Mouse (Mus musculus) liver, embryonic 15.5 days (tissue): ENCODE data around the gene Sav1. TPM values are rescaled to one million over a fixed set of nuclear protein-coding genes. Genes with fewer than 3 reads are reported as not detected.
A peak's percentile ranks its signal among the peaks of the same experiment; 100 is the strongest.

Source experiments
- ATAC-seq: fragments of 200-750 bp; cut with Nextera tagmentation; 2 replicates; pipeline ENCODE4 v1.8.0; 2017; ENCODE audit warnings: moderate number of reproducible peaks, mild to moderate bottlenecking, moderate library complexity; ENCODE audit not compliant: insufficient read depth
- H3K27ac ChIP-seq: fragments of 300-500 bp; sonication (generic); replicated peaks from 2 replicates; pipeline ENCODE4 v1.5.1; 2015; ENCODE audit warnings: mild to moderate bottlenecking, inconsistent platforms
- H3K27me3 ChIP-seq: fragments of 300-500 bp; sonication (generic); 2 replicates; pipeline ENCODE4 v1.6.1; 2015; ENCODE audit warnings: mild to moderate bottlenecking, inconsistent platforms
- H3K36me3 ChIP-seq: fragments of 300-500 bp; sonication (generic); replicated peaks from 2 replicates; pipeline ENCODE4 v1.6.1; 2015; ENCODE audit warnings: moderate library complexity, mild to moderate bottlenecking, inconsistent platforms
- H3K4me1 ChIP-seq: fragments of 300-500 bp; sonication (generic); replicated peaks from 2 replicates; pipeline ENCODE4 v1.6.1; 2015; ENCODE audit warnings: inconsistent platforms
- H3K4me2 ChIP-seq: fragments of 300-500 bp; sonication (generic); 2 replicates; pipeline ENCODE4 v1.6.1; 2015; ENCODE audit warnings: moderate library complexity, mild to moderate bottlenecking, inconsistent platforms
- H3K4me3 ChIP-seq: fragments of 300-500 bp; sonication (generic); replicated peaks from 2 replicates; pipeline ENCODE4 v1.5.1; 2015; ENCODE audit warnings: mild to moderate bottlenecking, inconsistent platforms
- H3K9ac ChIP-seq: fragments of 300-500 bp; sonication (generic); 2 replicates; pipeline ENCODE4 v1.6.1; 2015; ENCODE audit warnings: moderate library complexity, mild to moderate bottlenecking, inconsistent platforms
- H3K9me3 ChIP-seq: fragments of 300-500 bp; sonication (generic); replicated peaks from 2 replicates; pipeline ENCODE4 v1.6.1; 2016; ENCODE audit warnings: inconsistent platforms
- WGBS: fragments of 180-500 bp; shearing (Covaris S2); methylation state at CpG from one replicate; pipeline ENCODE4 v1.1.7; 2015; ENCODE audit warnings: mixed read lengths; ENCODE audit not compliant: insufficient replicate concordance; 5-methylcytosine and 5-hydroxymethylcytosine counted together
- polyA plus RNA-seq: library from polyadenylated mRNA; unstranded; fragments of >200 nt; fragmentation: Nextera tagmentation; extraction: Ambion mirVana; gene quantifications from 2 replicates; pipeline ENCODE4 v1.2.1, GENCODE M21; 2015

The Sav1 gene
- polyA plus RNA-seq, 1 experiment from 2014 or later = 3.7 TPM

- H3K9ac ChIP-seq = no peak overlapping the region
- ATAC-seq = no peak
- no peak overlapping the region for H3K4me3 ChIP-seq
- no peaks in the 10 kb centered on the region for H3K27me3 ChIP-seq
- peaks cover 23% of the 10 kb centered on the region for H3K36me3 ChIP-seq
- H3K27ac ChIP-seq = no peak overlapping the region
- H3K4me1 ChIP-seq = peaks cover 5% of the 10 kb centered on the region
- H3K9me3 ChIP-seq = no peaks in the 10 kb centered on the region
- 21% methylated on average over 2 of the region's 2 CpGs for WGBS
- no peak overlapping the region for H3K4me2 ChIP-seq
Observed at GRCm38 (mm10) chr12:69957378-69957777, 29.4 kb downstream of the Sav1 start.

- Histone ChIP-seq H3K27ac (no peak overlapping the region), H3K9ac (no peak overlapping the region), H3K36me3 (no peaks in the 10 kb centered on the region), H3K4me1 (no peaks in the 10 kb centered on the region; the same call in 1 of the 2 replicates), H3K9me3 (no peaks in the 10 kb centered on the region), H3K27me3 (no peaks in the 10 kb centered on the region), H3K4me2 (no peak overlapping the region), H3K4me3 (no peak overlapping the region)
- 40% methylated on average over 3 of the region's 3 CpGs for WGBS
- no peak for ATAC-seq
Observed at GRCm38 (mm10) chr12:69947502-69947901, 39.3 kb downstream of the Sav1 start.

GRCm38 (mm10) chr12:69945861-69946260 is 40.9 kb downstream of the Sav1 start:
- Histone ChIP-seq H3K4me3 (no peak overlapping the region), H3K4me1 (no peaks in the 10 kb centered on the region; the same call in 1 of the 2 replicates), H3K4me2 (no peak overlapping the region), H3K27me3 (no peaks in the 10 kb centered on the region), H3K9ac (no peak overlapping the region), H3K9me3 (no peaks in the 10 kb centered on the region), H3K27ac (no peak overlapping the region), H3K36me3 (no peaks in the 10 kb centered on the region)
- no peak for ATAC-seq
- 68% methylated on average over 5 of the region's 5 CpGs for WGBS

- no peaks in the 10 kb centered on the region for H3K27me3 ChIP-seq
- H3K4me1 ChIP-seq = no peaks in the 10 kb centered on the region
- no peak overlapping the region for H3K4me3 ChIP-seq
- H3K36me3 ChIP-seq = no peaks in the 10 kb centered on the region
- 32% methylated on average over 1 of the region's 1 CpGs for WGBS
- no peak for ATAC-seq
- no peak overlapping the region for H3K27ac ChIP-seq
- no peak overlapping the region for H3K9ac ChIP-seq
- no peaks in the 10 kb centered on the region for H3K9me3 ChIP-seq
- H3K4me2 ChIP-seq = no peak overlapping the region
Observed at GRCm38 (mm10) chr12:69941655-69942329, 45.0 kb downstream of the Sav1 start.

- Histone ChIP-seq H3K27me3 (no peaks in the 10 kb centered on the region), H3K4me2 (no peak overlapping the region), H3K9ac (no peak overlapping the region), H3K4me3 (no peak overlapping the region), H3K27ac (no peak overlapping the region), H3K9me3 (no peaks in the 10 kb centered on the region), H3K4me1 (no peaks in the 10 kb centered on the region), H3K36me3 (no peaks in the 10 kb centered on the region)
- WGBS = 55% methylated on average over 2 of the region's 2 CpGs
- no peak for ATAC-seq
Observed at GRCm38 (mm10) chr12:69939291-69939690, 47.5 kb downstream of the Sav1 start.

- Histone ChIP-seq H3K9ac (no peak overlapping the region), H3K4me1 (no peaks in the 10 kb centered on the region), H3K27me3 (no peaks in the 10 kb centered on the region), H3K9me3 (no peaks in the 10 kb centered on the region), H3K4me3 (no peak overlapping the region), H3K36me3 (no peaks in the 10 kb centered on the region), H3K4me2 (no peak overlapping the region), H3K27ac (no peak overlapping the region)
- no peak for ATAC-seq
- 68% methylated on average over 5 of the region's 5 CpGs for WGBS
Observed at GRCm38 (mm10) chr12:69937731-69938130, 49.1 kb downstream of the Sav1 start.

GRCm38 (mm10) chr12:69926716-69927115 is 60.1 kb downstream of the Sav1 start:
- no peaks in the 10 kb centered on the region for H3K36me3 ChIP-seq
- H3K4me3 ChIP-seq = no peak overlapping the region
- 24% methylated on average over 7 of the region's 7 CpGs for WGBS
- H3K27me3 ChIP-seq = no peaks in the 10 kb centered on the region
- peak overlapping the region; percentile 39 for H3K4me2 ChIP-seq
- no peak overlapping the region for H3K9ac ChIP-seq
- no peaks in the 10 kb centered on the region for H3K9me3 ChIP-seq
- peaks cover 29% of the 10 kb centered on the region for H3K4me1 ChIP-seq
- H3K27ac ChIP-seq = peak overlapping the region; percentile 41; the same call in 1 of the 2 replicates
- no peak for ATAC-seq

GRCm38 (mm10) chr12:69924012-69924411 is 62.8 kb downstream of the Sav1 start:
- no peak overlapping the region for H3K9ac ChIP-seq
- H3K4me3 ChIP-seq = no peak overlapping the region
- 11% methylated on average over 5 of the region's 5 CpGs for WGBS
- peak overlapping the region; percentile 30; the same call in 1 of the 2 replicates for H3K27ac ChIP-seq
- ATAC-seq = no peak
- peaks cover 29% of the 10 kb centered on the region for H3K4me1 ChIP-seq
- no peaks in the 10 kb centered on the region for H3K27me3 ChIP-seq
- H3K9me3 ChIP-seq = no peaks in the 10 kb centered on the region
- no peaks in the 10 kb centered on the region for H3K36me3 ChIP-seq
- no peak overlapping the region for H3K4me2 ChIP-seq

GRCm38 (mm10) chr12:69923603-69924002 is 63.2 kb downstream of the Sav1 start:
- peak; percentile 45 for ATAC-seq
- no peak overlapping the region for H3K4me3 ChIP-seq
- peaks cover 29% of the 10 kb centered on the region for H3K4me1 ChIP-seq
- WGBS = 20% methylated on average over 3 of the region's 3 CpGs
- no peak overlapping the region for H3K9ac ChIP-seq
- no peaks in the 10 kb centered on the region for H3K36me3 ChIP-seq
- no peaks in the 10 kb centered on the region for H3K27me3 ChIP-seq
- peak overlapping the region; percentile 30 for H3K27ac ChIP-seq
- no peaks in the 10 kb centered on the region for H3K9me3 ChIP-seq
- no peak overlapping the region for H3K4me2 ChIP-seq

GRCm38 (mm10) chr12:69923128-69923527 is 63.7 kb downstream of the Sav1 start:
- Histone ChIP-seq H3K9ac (no peak overlapping the region), H3K27me3 (no peaks in the 10 kb centered on the region), H3K4me2 (no peak overlapping the region), H3K36me3 (no peaks in the 10 kb centered on the region), H3K27ac (peak overlapping the region; percentile 30), H3K4me3 (no peak overlapping the region), H3K4me1 (peaks cover 29% of the 10 kb centered on the region), H3K9me3 (no peaks in the 10 kb centered on the region)
- 34% methylated on average over 3 of the region's 3 CpGs for whole genome bisulfite sequencing
- ATAC-seq = no peak

- Histone ChIP-seq H3K27ac (peak overlapping the region; percentile 30; the same call in 1 of the 2 replicates), H3K4me2 (no peak overlapping the region), H3K4me3 (no peak overlapping the region), H3K36me3 (no peaks in the 10 kb centered on the region), H3K27me3 (no peaks in the 10 kb centered on the region), H3K9me3 (no peaks in the 10 kb centered on the region), H3K9ac (no peak overlapping the region), H3K4me1 (peaks cover 29% of the 10 kb centered on the region)
- WGBS = 62% methylated on average over 1 of the region's 1 CpGs
- peak; percentile 30; the same call in 1 of the 2 replicates for ATAC-seq
Observed at GRCm38 (mm10) chr12:69922099-69922498, 64.7 kb downstream of the Sav1 start.

DNA sequence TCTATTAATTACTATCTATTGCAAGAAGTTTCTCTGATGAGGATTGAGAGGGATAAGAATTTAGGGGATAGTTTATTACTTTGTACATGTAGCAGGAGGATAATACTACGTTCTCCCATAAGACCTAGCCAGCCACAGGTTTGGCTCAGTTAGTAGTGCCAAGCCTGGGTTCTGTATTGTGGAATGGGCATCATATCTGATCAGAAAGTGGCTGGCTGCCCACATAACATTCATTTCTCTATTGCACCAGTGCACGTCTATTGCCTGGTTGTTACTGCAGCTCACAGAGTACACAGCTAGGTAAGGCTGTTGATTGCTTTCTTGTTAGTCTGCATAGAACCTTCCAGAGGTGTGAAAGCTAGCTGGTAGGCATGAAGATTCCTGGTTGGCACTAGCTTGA is 68.9 kb downstream of the Sav1 start:
- no peaks in the 10 kb centered on the region for H3K27me3 ChIP-seq
- H3K9me3 ChIP-seq = no peaks in the 10 kb centered on the region
- no peak overlapping the region for H3K4me3 ChIP-seq
- ATAC-seq = no peak
- H3K27ac ChIP-seq = no peak overlapping the region
- WGBS = 64% methylated on average over 2 of the region's 2 CpGs
- peaks cover 5% of the 10 kb centered on the region for H3K4me1 ChIP-seq
- H3K9ac ChIP-seq = no peak overlapping the region
- H3K4me2 ChIP-seq = no peak overlapping the region
- H3K36me3 ChIP-seq = no peaks in the 10 kb centered on the region
